Mouse (Mus musculus): ENCODE data around the gene Ackr3. TPM values are rescaled to one million over a fixed set of nuclear protein-coding genes. Genes with fewer than 3 reads are reported as not detected.

The Ackr3 gene
- polyA plus RNA-seq, 1 experiment from 2014 or later, result 9.0 TPM

- Histone ChIP-seq H3K27me3 (replicated peaks) (peaks cover 6% of the 10 kb centered on the region), H3K4me1 (peaks cover 100% of the 10 kb centered on the region)
- WGBS (ENCODE audit: insufficient replicate concordance), result 76% methylated on average over 8 of the region's 8 CpGs
These were observed 42.3 kb downstream of the Ackr3 start for GRCm38 (mm10) chr1:90246035-90246434.

GRCm38 (mm10) chr1:90246800-90247199 is 43.0 kb downstream of the Ackr3 start:
- H3K4me3 ChIP-seq, result no peak overlapping the region
- WGBS (ENCODE audit: insufficient replicate concordance), result 24% methylated on average over 1 of the region's 1 CpGs
- H3K9me3 ChIP-seq (replicated peaks), result no peaks in the 10 kb centered on the region
- peak; percentile 82 for ATAC-seq
- peaks cover 95% of the 10 kb centered on the region for H3K4me1 ChIP-seq
- no peaks in the 10 kb centered on the region for H3K36me3 ChIP-seq
- H3K27ac ChIP-seq, result peak overlapping the region; percentile 94
- peak overlapping the region; percentile 62 for H3K4me2 ChIP-seq
- H3K9ac ChIP-seq, result peak overlapping the region; percentile 72
- peaks cover 8% of the 10 kb centered on the region for H3K27me3 ChIP-seq (replicated peaks)

More at GRCm38 (mm10) chr1:90246035-90246434, 42.3 kb downstream of the Ackr3 start:
- Histone ChIP-seq H3K4me3 (no peak overlapping the region), H3K9ac (peak overlapping the region; percentile 67), H3K36me3 (no peaks in the 10 kb centered on the region), H3K9me3 (replicated peaks) (no peaks in the 10 kb centered on the region), H3K4me2 (no peak overlapping the region), H3K27ac (peak overlapping the region; percentile 94)
- ATAC-seq, result no peak

- Histone ChIP-seq H3K4me3 (no peak overlapping the region), H3K9ac (peak overlapping the region; percentile 72), H3K36me3 (no peaks in the 10 kb centered on the region), H3K4me2 (peak overlapping the region; percentile 62), H3K27me3 (replicated peaks) (peaks cover 12% of the 10 kb centered on the region), H3K4me1 (peaks cover 90% of the 10 kb centered on the region), H3K27ac (peak overlapping the region; percentile 94), H3K9me3 (replicated peaks) (no peaks in the 10 kb centered on the region)
- WGBS (ENCODE audit: insufficient replicate concordance), result 66% methylated on average over 4 of the region's 4 CpGs
- ATAC-seq, result no peak
These were observed 43.5 kb downstream of the Ackr3 start for GRCm38 (mm10) chr1:90247234-90247633.

GRCm38 (mm10) chr1:90247756-90248541 is 44.2 kb downstream of the Ackr3 start:
- Histone ChIP-seq H3K4me2 (peak overlapping the region; percentile 62), H3K9ac (peak overlapping the region; percentile 72), H3K36me3 (no peaks in the 10 kb centered on the region), H3K9me3 (replicated peaks) (no peaks in the 10 kb centered on the region), H3K27me3 (replicated peaks) (peaks cover 19% of the 10 kb centered on the region), H3K27ac (peak overlapping the region; percentile 94), H3K4me3 (peak overlapping the region; percentile 23; the same call in 1 of the 2 replicates), H3K4me1 (peaks cover 88% of the 10 kb centered on the region)
- 48% methylated on average over 8 of the region's 8 CpGs for WGBS (ENCODE audit: insufficient replicate concordance)
- peak; percentile 91 for ATAC-seq

- no peak for ATAC-seq
- no peaks in the 10 kb centered on the region for H3K36me3 ChIP-seq
- peak overlapping the region; percentile 67 for H3K9ac ChIP-seq
- H3K9me3 ChIP-seq (replicated peaks), result no peaks in the 10 kb centered on the region
- WGBS (ENCODE audit: insufficient replicate concordance), result 58% methylated on average over 9 of the region's 9 CpGs
- peaks cover 28% of the 10 kb centered on the region for H3K27me3 ChIP-seq (replicated peaks)
- peaks cover 76% of the 10 kb centered on the region for H3K4me1 ChIP-seq
- H3K4me2 ChIP-seq, result peak overlapping the region; percentile 62
- peak overlapping the region; percentile 94 for H3K27ac ChIP-seq
- H3K4me3 ChIP-seq, result no peak overlapping the region
These were observed 45.4 kb downstream of the Ackr3 start for GRCm38 (mm10) chr1:90248966-90249735.

GRCm38 (mm10) chr1:90250419-90250818 is 46.6 kb downstream of the Ackr3 start:
- 60% methylated on average over 6 of the region's 6 CpGs for WGBS (ENCODE audit: insufficient replicate concordance)
- H3K4me3 ChIP-seq, result no peak overlapping the region
- H3K9me3 ChIP-seq (replicated peaks), result no peaks in the 10 kb centered on the region
- peak overlapping the region; percentile 27; the same call in 1 of the 2 replicates for H3K9ac ChIP-seq
- no peaks in the 10 kb centered on the region for H3K36me3 ChIP-seq
- H3K27me3 ChIP-seq (replicated peaks), result peaks cover 38% of the 10 kb centered on the region
- H3K27ac ChIP-seq, result no peak overlapping the region
- no peak overlapping the region for H3K4me2 ChIP-seq
- ATAC-seq, result no peak
- peaks cover 63% of the 10 kb centered on the region for H3K4me1 ChIP-seq

- ATAC-seq, result no peak
- peaks cover 55% of the 10 kb centered on the region for H3K4me1 ChIP-seq
- no peaks in the 10 kb centered on the region for H3K36me3 ChIP-seq
- no peak overlapping the region for H3K4me2 ChIP-seq
- WGBS (ENCODE audit: insufficient replicate concordance), result 75% methylated on average over 3 of the region's 3 CpGs
- no peaks in the 10 kb centered on the region for H3K9me3 ChIP-seq (replicated peaks)
- H3K9ac ChIP-seq, result no peak overlapping the region
- no peak overlapping the region for H3K27ac ChIP-seq
- peaks cover 38% of the 10 kb centered on the region for H3K27me3 ChIP-seq (replicated peaks)
- no peak overlapping the region for H3K4me3 ChIP-seq
These were observed 47.4 kb downstream of the Ackr3 start for GRCm38 (mm10) chr1:90251156-90251555.

GRCm38 (mm10) chr1:90253465-90253864 is 49.7 kb downstream of the Ackr3 start:
- WGBS (ENCODE audit: insufficient replicate concordance), result 80% methylated on average over 10 of the region's 10 CpGs
- no peak overlapping the region for H3K9ac ChIP-seq
- H3K4me2 ChIP-seq, result no peak overlapping the region
- no peak overlapping the region for H3K4me3 ChIP-seq
- peaks cover 38% of the 10 kb centered on the region for H3K4me1 ChIP-seq
- ATAC-seq, result no peak
- no peak overlapping the region for H3K27ac ChIP-seq
- no peaks in the 10 kb centered on the region for H3K36me3 ChIP-seq
- no peaks in the 10 kb centered on the region for H3K9me3 ChIP-seq (replicated peaks)
- peaks cover 38% of the 10 kb centered on the region for H3K27me3 ChIP-seq (replicated peaks)

GRCm38 (mm10) chr1:90258253-90258887 is 54.6 kb downstream of the Ackr3 start:
- H3K36me3 ChIP-seq, result no peaks in the 10 kb centered on the region
- peaks cover 6% of the 10 kb centered on the region; the same call in 1 of the 2 replicates for H3K4me1 ChIP-seq
- H3K4me2 ChIP-seq, result no peak overlapping the region
- no peak overlapping the region for H3K27ac ChIP-seq
- H3K4me3 ChIP-seq, result no peak overlapping the region
- peaks cover 29% of the 10 kb centered on the region; the same call in 1 of the 2 replicates for H3K27me3 ChIP-seq (replicated peaks)
- no peak overlapping the region for H3K9ac ChIP-seq
- WGBS (ENCODE audit: insufficient replicate concordance), result 71% methylated on average over 11 of the region's 11 CpGs
- ATAC-seq, result no peak
- no peaks in the 10 kb centered on the region for H3K9me3 ChIP-seq (replicated peaks)

- no peak for ATAC-seq
- Histone ChIP-seq H3K9me3 (replicated peaks) (no peaks in the 10 kb centered on the region), H3K4me2 (no peak overlapping the region), H3K4me3 (no peak overlapping the region), H3K27ac (no peak overlapping the region), H3K4me1 (peaks cover 6% of the 10 kb centered on the region; the same call in 1 of the 2 replicates), H3K9ac (no peak overlapping the region), H3K36me3 (no peaks in the 10 kb centered on the region), H3K27me3 (replicated peaks) (peaks cover 16% of the 10 kb centered on the region; the same call in 1 of the 2 replicates)
- 77% methylated on average over 11 of the region's 11 CpGs for WGBS (ENCODE audit: insufficient replicate concordance)
These were observed 57.2 kb downstream of the Ackr3 start for GRCm38 (mm10) chr1:90260704-90261581.

GRCm38 (mm10) chr1:90262380-90262779 is 58.6 kb downstream of the Ackr3 start:
- Histone ChIP-seq H3K4me3 (no peak overlapping the region), H3K4me2 (no peak overlapping the region), H3K4me1 (0 out of 2 replicates have a peak, but pooled peaks cover 6% of the 10 kb centered on the region), H3K27ac (no peak overlapping the region), H3K9ac (no peak overlapping the region), H3K27me3 (replicated peaks) (peaks cover 23% of the 10 kb centered on the region; the same call in 1 of the 2 replicates), H3K9me3 (replicated peaks) (no peaks in the 10 kb centered on the region), H3K36me3 (no peaks in the 10 kb centered on the region)
- 65% methylated on average over 8 of the region's 8 CpGs for WGBS (ENCODE audit: insufficient replicate concordance)
- ATAC-seq, result no peak
